Mouse (Mus musculus) ES-Bruce4 (cell line): Measurements from ENCODE around the gene Pla1a.

ENCODE experiments used
- CTCF ChIP-seq: IDR thresholded peaks from one replicate; pipeline ENCODE4 v1.8.1; 2011; ENCODE audit warnings: low read depth, low read length
- POLR2A ChIP-seq: IDR thresholded peaks from one replicate; pipeline ENCODE4 v1.8.1; 2011; ENCODE audit warnings: low read length; ENCODE audit not compliant: insufficient read depth

- TF ChIP-seq CTCF: no peak
- TF ChIP-seq POLR2A: no peak
Measured at GRCm38 (mm10) chr16:38385700-38386099, 47.2 kb downstream of the Pla1a start.
